Mouse (Mus musculus) olfactory bulb, adult 2 months (tissue): ENCODE measurements around the gene B3galt1.

Experiments used
- CTCF ChIP-seq: fragments of 200-500 bp; IDR thresholded peaks from 2 replicates; pipeline ENCODE4 v1.5.1; 2012; ENCODE audit warnings: low read depth, mild to moderate bottlenecking, low read length, moderate library complexity; ENCODE audit not compliant: insufficient read depth
- POLR2A ChIP-seq: fragments of 200-500 bp; IDR thresholded peaks from 2 replicates; pipeline ENCODE4 v1.6.1; 2012; ENCODE audit warnings: mild to moderate bottlenecking, low read depth, low read length, moderate library complexity; ENCODE audit not compliant: insufficient read depth

- TF ChIP-seq CTCF (no peak), POLR2A (no peak)
Observed at GRCm38 (mm10) chr2:68118076-68118475, 552.4 kb downstream of the B3galt1 start.
